7 mouse cellular contexts compared by ENCODE assay signal in genomic region chr6:39870271-39871135, GRCm38 (mm10). TPM values are rescaled to one million over a fixed set of nuclear protein-coding genes. Genes with fewer than 3 reads are reported as not detected.
DNase-seq lines count a peak whose midpoint lies in the region; ATAC-seq lines count a peak whose summit lies in the region.

No protein-coding gene starts in this region.

- peak; percentile 66 for DNase-seq in ES-CJ7 (ENCODE audit: low read depth, low spot score)
- peak; percentile 61 for DNase-seq in adrenal gland, postnatal 10 days
- peak; percentile 70 to 72 for DNase-seq in left cerebral cortex, adult 18-20 months (ENCODE audit: low spot score in 2 of 2)
- peak; percentile 95 for DNase-seq in midbrain, embryonic 14.5 days

- H3K27me3 ChIP-seq in embryonic facial prominence, embryonic 12.5 days: peaks cover 61% of the 10 kb centered on the region
- peaks cover 20% of the 10 kb centered on the region; the same call in 1 of the 2 replicates for H3K27me3 ChIP-seq in hindbrain, embryonic 12.5 days
- H3K27me3 ChIP-seq in midbrain, embryonic 14.5 days (ENCODE audit: control insufficient read depth, insufficient read depth, low read length): no peaks in the 10 kb centered on the region

- no peak for ATAC-seq in embryonic facial prominence, embryonic 12.5 days (ENCODE audit: insufficient number of reproducible peaks, insufficient read depth, low FRiP score, low TSS enrichment)
- peak; percentile 14; the same call in 1 of the 2 replicates for ATAC-seq in hindbrain, embryonic 12.5 days (ENCODE audit: low FRiP score)
- peak; percentile 38 for ATAC-seq in midbrain, embryonic 14.5 days (ENCODE audit: low FRiP score, low TSS enrichment)
- ATAC-seq in megakaryocyte progenitor cell, adult 5-6 weeks (replicated peaks; ENCODE audit: poor library complexity): no peak

- 1% methylated on average over 27 of the region's 28 CpGs for WGBS in embryonic facial prominence, embryonic 12.5 days
- WGBS in hindbrain, embryonic 12.5 days: under 1% methylated on average over 28 of the region's 28 CpGs
- WGBS in midbrain, embryonic 14.5 days: 2% methylated on average over 28 of the region's 28 CpGs

- peak overlapping the region; percentile 99 for H3K4me2 ChIP-seq in embryonic facial prominence, embryonic 12.5 days (replicated peaks)
- peak overlapping the region; percentile 84 for H3K4me2 ChIP-seq in hindbrain, embryonic 12.5 days (replicated peaks)
- H3K4me2 ChIP-seq in midbrain, embryonic 14.5 days (ENCODE audit: low read length): peak overlapping the region; percentile 89

- H3K9ac ChIP-seq in embryonic facial prominence, embryonic 12.5 days: peak overlapping the region; percentile 33; the same call in 1 of the 2 replicates
- H3K9ac ChIP-seq in hindbrain, embryonic 12.5 days: peak overlapping the region; percentile 87
- H3K9ac ChIP-seq in midbrain, embryonic 14.5 days (replicated peaks; ENCODE audit: low read length): peak overlapping the region; percentile 86

- H3K4me1 ChIP-seq in embryonic facial prominence, embryonic 12.5 days: peaks cover 14% of the 10 kb centered on the region
- H3K4me1 ChIP-seq in hindbrain, embryonic 12.5 days: peaks cover 10% of the 10 kb centered on the region
- peaks cover 19% of the 10 kb centered on the region for H3K4me1 ChIP-seq in midbrain, embryonic 14.5 days (ENCODE audit: control insufficient read depth, insufficient read depth, low read length)

- H3K9me3 ChIP-seq in embryonic facial prominence, embryonic 12.5 days: no peaks in the 10 kb centered on the region
- H3K9me3 ChIP-seq in hindbrain, embryonic 12.5 days (replicated peaks): no peaks in the 10 kb centered on the region
- H3K9me3 ChIP-seq in midbrain, embryonic 14.5 days (ENCODE audit: control insufficient read depth, low read length): no peaks in the 10 kb centered on the region

- H3K27ac ChIP-seq in embryonic facial prominence, embryonic 12.5 days: no peak overlapping the region
- H3K27ac ChIP-seq in hindbrain, embryonic 12.5 days: peak overlapping the region; percentile 96
- peak overlapping the region; percentile 96 for H3K27ac ChIP-seq in midbrain, embryonic 14.5 days (replicated peaks; ENCODE audit: low read depth, low read length)

- peak overlapping the region; percentile 55 for H3K4me3 ChIP-seq in embryonic facial prominence, embryonic 12.5 days
- peak overlapping the region; percentile 71 for H3K4me3 ChIP-seq in hindbrain, embryonic 12.5 days
- peak overlapping the region; percentile 82 for H3K4me3 ChIP-seq in midbrain, embryonic 14.5 days (replicated peaks; ENCODE audit: low read depth, low read length)

- H3K36me3 ChIP-seq in embryonic facial prominence, embryonic 12.5 days: no peaks in the 10 kb centered on the region
- no peaks in the 10 kb centered on the region for H3K36me3 ChIP-seq in hindbrain, embryonic 12.5 days
- H3K36me3 ChIP-seq in midbrain, embryonic 14.5 days (ENCODE audit: control insufficient read depth, insufficient read depth, low read length): no peaks in the 10 kb centered on the region

RNA-seq across cellular contexts. Expression of gene Tmem178b, which starts 2.6 kb away (rescaled TPM):
- total RNA-seq in adrenal gland, postnatal 10 days (2021): 10 to 100 TPM; 11.3 to 18.5 TPM
- 2.2 and 3.3 TPM in 2 replicates for polyA plus RNA-seq in embryonic facial prominence, embryonic 12.5 days (2016; fragmentation: Nextera tagmentation; extraction: Ambion mirVana)
- polyA plus RNA-seq in hindbrain, embryonic 12.5 days (2016; fragmentation: Nextera tagmentation; extraction: Ambion mirVana): 17.1 and 19.4 TPM in 2 replicates
- 100 to 1,000 TPM; 193 to 222 TPM for total RNA-seq in left cerebral cortex, adult 18-20 months (2021)
- polyA plus RNA-seq in midbrain, embryonic 14.5 days (2014; fragmentation: Nextera tagmentation; extraction: Ambion mirVana): 44.6 and 46.4 TPM in 2 replicates
- not detected in 2 replicates for total RNA-seq in megakaryocyte progenitor cell, adult 5-6 weeks (2015)
- not detected in 2 replicates for total RNA-seq in megakaryocyte progenitor cell, adult 5-6 weeks (2017)

RNA-seq across cellular contexts. Expression of gene Mrps33, which starts 59.7 kb away (rescaled TPM):
- 10 to 100 TPM; 79.1 to 90.4 TPM for total RNA-seq in adrenal gland, postnatal 10 days (2021)
- 215 and 223 TPM in 2 replicates for polyA plus RNA-seq in embryonic facial prominence, embryonic 12.5 days (2016; fragmentation: Nextera tagmentation; extraction: Ambion mirVana)
- polyA plus RNA-seq in hindbrain, embryonic 12.5 days (2016; fragmentation: Nextera tagmentation; extraction: Ambion mirVana): 205 and 206 TPM in 2 replicates
- total RNA-seq in left cerebral cortex, adult 18-20 months (2021): 100 to 1,000 TPM in 1 of 2 experiments, 10 to 100 TPM in 1; 92.0 to 104 TPM
- 192 and 205 TPM in 2 replicates for polyA plus RNA-seq in midbrain, embryonic 14.5 days (2014; fragmentation: Nextera tagmentation; extraction: Ambion mirVana)
- total RNA-seq in megakaryocyte progenitor cell, adult 5-6 weeks (2015): 109 and 141 TPM in 2 replicates
- 41.1 and 47.7 TPM in 2 replicates for total RNA-seq in megakaryocyte progenitor cell, adult 5-6 weeks (2017)

Comparison
In these comparisons a context has a peak if more than half of its experiments do, and no peak if none do; other contexts are left out.
1. ATAC-seq: peak in hindbrain, embryonic 12.5 days (single experiment) and midbrain, embryonic 14.5 days (single experiment); none in embryonic facial prominence, embryonic 12.5 days (single experiment) and megakaryocyte progenitor cell, adult 5-6 weeks (single experiment).
2. H3K9ac ChIP-seq: peak in every context shown above with its lines; median percentile 87 in hindbrain, embryonic 12.5 days; 86 in midbrain, embryonic 14.5 days; 33 in embryonic facial prominence, embryonic 12.5 days.
3. RNA of gene Tmem178b, which starts 2.6 kb away (total RNA-seq): 193 to 222 TPM in left cerebral cortex, adult 18-20 months and 11.3 to 18.5 TPM in adrenal gland, postnatal 10 days; not detected in megakaryocyte progenitor cell, adult 5-6 weeks; every median in the first group is over 10 times any median in the second.
4. Peak in every context shown above with its lines, with median percentiles within 50 percentile points of each other: DNase-seq, H3K4me2 ChIP-seq and H3K4me3 ChIP-seq.